Mouse (Mus musculus): ENCODE data around the gene Depdc5. TPM values are rescaled to one million over a fixed set of nuclear protein-coding genes. Genes with fewer than 3 reads are reported as not detected.

Gene Depdc5
- polyA plus RNA-seq (2017; shearing (Covaris generic)) = 31.0 TPM

DNA sequence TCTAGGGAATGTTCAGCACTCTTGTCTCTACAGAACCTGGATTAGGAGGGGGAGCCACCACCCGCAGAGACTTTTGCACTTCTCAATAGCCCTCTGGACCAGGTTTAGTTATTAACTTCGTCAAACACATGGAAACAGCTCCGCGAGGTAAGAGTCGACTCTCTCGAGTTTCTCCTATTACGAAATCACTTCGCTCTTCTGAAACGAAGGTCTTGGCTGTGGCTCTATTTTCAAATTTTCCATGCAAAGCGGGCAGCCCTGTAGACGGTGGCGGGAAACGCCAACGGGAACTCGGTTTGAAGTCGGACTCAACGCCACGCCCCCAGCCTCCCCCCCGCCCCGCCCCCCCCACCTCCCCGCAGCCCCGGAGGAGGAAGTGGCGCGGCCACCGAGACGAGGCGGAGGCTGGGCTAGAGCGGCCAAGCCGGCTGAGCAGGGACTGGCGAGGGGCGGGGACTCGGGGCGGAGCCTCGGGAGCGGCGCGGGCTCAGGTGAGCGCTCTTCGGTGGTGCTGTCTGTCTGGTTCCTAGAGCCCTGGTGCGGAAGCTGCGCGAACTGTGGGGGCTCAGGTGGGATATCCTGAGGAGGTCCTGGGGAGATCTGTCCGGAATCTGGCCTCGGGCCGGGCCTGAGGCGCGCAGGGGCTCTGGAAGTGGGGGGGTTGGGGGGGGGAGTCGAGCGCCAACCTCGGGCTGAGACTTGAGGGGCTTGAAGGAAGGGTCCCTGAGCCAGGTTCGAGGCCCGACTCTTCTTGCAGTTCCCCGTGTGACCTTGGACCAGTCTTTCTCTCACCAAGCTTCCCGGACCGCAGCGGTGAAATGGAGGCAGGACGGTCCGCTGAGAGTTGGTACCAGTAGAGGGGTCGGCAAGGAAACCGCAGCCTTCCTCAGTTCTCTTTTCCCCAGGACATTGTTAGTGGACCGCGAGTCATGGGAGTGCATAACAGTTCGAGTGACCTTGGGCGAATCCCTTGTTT, at the start of gene Depdc5:
Gene Depdc5, plus strand, starts transcription at position 449 of the 976 bp plus-strand sequence.

DNA sequence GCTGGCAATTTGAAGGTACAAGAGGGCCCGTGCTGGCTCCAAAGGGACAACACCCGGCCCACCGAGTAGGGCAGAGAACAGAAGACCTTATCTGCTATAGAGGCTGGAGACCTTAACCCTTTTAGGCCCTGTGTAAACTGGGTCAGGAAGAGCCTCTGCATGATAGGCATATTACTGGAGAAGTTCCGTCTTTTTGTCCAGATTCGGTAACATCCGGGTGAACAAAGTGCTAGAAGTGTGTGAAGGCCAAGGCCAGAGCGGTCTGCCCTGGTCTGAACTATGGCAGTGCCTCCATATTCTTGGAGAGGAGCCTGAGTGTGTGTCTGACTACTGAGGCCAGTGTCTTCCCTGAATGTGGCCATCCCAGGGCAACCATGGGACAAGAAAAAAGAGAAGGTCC, 36.5 kb upstream of the Depdc5 start, which contains the start of gene Gm20671:
Gene Gm20671, minus strand, starts transcription at position 101 of the 400 bp plus-strand sequence.

DNA sequence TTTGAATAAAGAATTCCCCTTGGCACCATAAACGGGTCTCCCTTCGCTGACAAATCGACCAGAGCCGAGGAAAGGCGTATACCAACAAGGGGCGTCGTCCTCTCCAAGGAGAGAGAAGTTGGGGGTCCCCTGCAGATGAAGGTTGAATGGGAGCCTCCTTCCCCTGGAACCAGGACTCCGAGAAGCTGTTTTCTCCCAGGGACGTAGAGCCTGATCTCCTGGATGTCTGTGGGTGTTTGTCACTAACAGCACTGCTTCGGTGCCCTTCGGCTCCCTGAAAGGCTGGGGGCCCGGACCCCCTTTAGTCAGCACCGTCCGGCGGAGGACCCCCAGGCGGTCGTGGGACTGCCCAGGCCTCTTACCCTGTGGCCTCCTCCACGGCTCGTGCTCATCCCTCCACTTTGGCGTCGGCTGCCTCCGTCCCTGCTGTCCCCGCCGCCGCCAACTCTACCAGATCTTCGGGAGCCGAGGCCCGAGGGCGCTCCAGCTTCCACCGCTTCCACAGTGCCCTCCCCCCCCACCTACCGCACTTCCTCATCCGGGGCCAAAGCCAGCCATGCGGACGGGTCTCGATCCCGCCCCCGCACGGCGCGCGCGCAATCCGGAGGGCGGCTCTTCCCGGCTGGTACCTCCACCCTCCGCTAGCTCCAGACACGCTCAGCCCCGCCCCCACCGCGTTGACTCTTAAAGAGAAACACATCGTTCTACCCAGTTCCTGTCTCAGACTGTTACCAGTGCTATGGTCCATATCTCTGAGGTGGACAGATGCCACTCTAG, 9.6 kb upstream of the Depdc5 start, which contains the start of gene Prr14l:
Gene Prr14l, minus strand, starts transcription at position 526 of the 777 bp plus-strand sequence.

DNA sequence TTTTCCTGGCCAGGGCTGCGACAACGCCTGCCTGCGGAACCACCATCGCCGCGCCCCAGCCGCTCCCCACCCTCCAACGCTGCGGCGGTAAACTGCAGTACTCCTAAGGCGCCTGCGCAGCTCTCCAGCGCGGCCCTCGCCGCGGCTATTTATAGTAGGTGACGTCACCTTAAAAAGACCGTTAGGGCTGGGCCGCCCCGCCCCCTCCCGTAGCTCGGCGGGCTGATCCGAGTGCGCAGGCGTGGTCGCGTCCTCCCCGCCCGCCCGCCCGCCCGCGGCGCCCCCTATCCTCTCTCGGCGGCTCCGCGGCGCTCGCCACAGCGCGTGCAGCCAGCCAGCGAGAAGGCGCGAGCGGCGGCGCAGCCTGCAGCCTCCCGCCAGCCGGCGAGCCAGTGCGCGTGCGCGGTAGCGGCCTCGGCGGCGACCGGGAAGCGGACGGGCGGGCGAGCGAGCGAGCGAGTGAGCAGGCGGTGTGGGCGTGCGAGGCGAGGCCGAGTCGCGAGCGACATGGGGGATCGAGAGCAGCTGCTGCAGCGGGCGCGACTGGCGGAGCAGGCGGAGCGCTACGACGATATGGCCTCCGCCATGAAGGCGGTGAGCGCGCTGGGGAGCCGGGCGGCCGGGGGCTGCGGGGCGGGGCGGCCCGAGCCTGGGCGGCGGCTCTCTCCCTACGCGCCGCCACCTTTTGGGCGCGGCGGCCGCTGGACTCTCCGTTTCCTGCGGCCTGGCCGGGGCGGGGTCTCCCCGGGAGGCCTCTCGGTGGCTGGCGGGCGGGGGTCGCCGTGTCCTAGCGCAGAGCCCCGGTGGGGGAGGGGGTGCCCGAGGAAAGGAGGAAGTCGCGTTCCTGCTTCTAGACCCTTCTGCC, 155.3 kb downstream of the Depdc5 start, which contains the start of gene Ywhah:
Gene Ywhah, plus strand, starts transcription at position 256 of the 865 bp plus-strand sequence.

Other genes starting within 250 kb of the Depdc5 start
- 127 TPM for gene Pisd, start 78.1 kb upstream of the Depdc5 start, polyA plus RNA-seq (2017; shearing (Covaris generic))
- not detected for gene Gm20671, start 36.6 kb upstream of the Depdc5 start, polyA plus RNA-seq (2017; shearing (Covaris generic))
- 39.4 TPM for gene Prr14l, start 9.4 kb upstream of the Depdc5 start, polyA plus RNA-seq (2017; shearing (Covaris generic))
- gene Ywhah, start 155.1 kb downstream of the Depdc5 start, polyA plus RNA-seq (2017; shearing (Covaris generic)) = 133 TPM
- not detected for gene Slc5a1, start 240.5 kb downstream of the Depdc5 start, polyA plus RNA-seq (2017; shearing (Covaris generic))

All from CD4-positive, CD25-positive, alpha-beta regulatory T cell, adult 9 weeks (primary cell).